Mouse (Mus musculus) liver, embryonic 11.5 days (tissue): Measurements from ENCODE around the gene Snx19. TPM values are rescaled to one million over a fixed set of nuclear protein-coding genes. Genes with fewer than 3 reads are reported as not detected.

Experiments
- ATAC-seq: fragments of 200-750 bp; cut with Nextera tagmentation; replicated peaks from 2 replicates; pipeline ENCODE4 v1.8.0; 2017; ENCODE audit warnings: moderate number of reproducible peaks, mild to moderate bottlenecking, moderate TSS enrichment, moderate library complexity; ENCODE audit not compliant: low FRiP score
- DNase-seq: peaks from one replicate; pipeline ENCODE4 v3.0.0-alpha.2; 2017; ENCODE audit warnings: low spot score
- H3K27ac ChIP-seq: fragments of 300-500 bp; sonication (generic); 2 replicates; pipeline ENCODE4 v1.5.1; 2014; ENCODE audit warnings: mild to moderate bottlenecking, low read depth, low read length, control low read depth
- H3K27me3 ChIP-seq: fragments of 300-500 bp; sonication (generic); replicated peaks from 2 replicates; pipeline ENCODE4 v1.6.1; 2014; ENCODE audit warnings: low read length, mixed read lengths; ENCODE audit not compliant: control insufficient read depth, insufficient read depth
- H3K36me3 ChIP-seq: fragments of 300-500 bp; sonication (generic); 2 replicates; pipeline ENCODE4 v1.6.1; 2014; ENCODE audit warnings: mild to moderate bottlenecking, low read length, moderate library complexity, mixed read lengths; ENCODE audit not compliant: control insufficient read depth, insufficient read depth
- H3K4me1 ChIP-seq: fragments of 300-500 bp; sonication (generic); replicated peaks from 2 replicates; pipeline ENCODE4 v1.6.1; 2014; ENCODE audit warnings: low read length, mixed read lengths; ENCODE audit not compliant: control insufficient read depth, insufficient read depth
- H3K4me2 ChIP-seq: fragments of 300-500 bp; sonication (generic); 2 replicates; pipeline ENCODE4 v1.6.1; 2014; ENCODE audit warnings: mild to moderate bottlenecking, control low read depth, moderate library complexity
- H3K4me3 ChIP-seq: fragments of 300-500 bp; sonication (generic); 2 replicates; pipeline ENCODE4 v1.5.1; 2014; ENCODE audit warnings: low read depth, low read length, control low read depth
- H3K9ac ChIP-seq: fragments of 300-500 bp; sonication (generic); 2 replicates; pipeline ENCODE4 v1.6.1; 2014; ENCODE audit warnings: low read depth, low read length, control low read depth
- H3K9me3 ChIP-seq: fragments of 300-500 bp; sonication (generic); 2 replicates; pipeline ENCODE4 v1.6.1; 2016; ENCODE audit warnings: low read length, inconsistent platforms, mixed read lengths; ENCODE audit not compliant: control insufficient read depth
- WGBS: fragments of 180-500 bp; shearing (Covaris S2); extraction: QIAGEN DNeasy Blood & Tissue Kit; methylation state at CpG from one replicate; pipeline ENCODE4 v1.1.7; 2014; 5-methylcytosine and 5-hydroxymethylcytosine counted together
- polyA plus RNA-seq: library from polyadenylated mRNA; unstranded; fragments of >200 nt; fragmentation: Nextera tagmentation; extraction: Ambion mirVana; gene quantifications from 2 replicates; pipeline ENCODE4 v1.2.1, GENCODE M21; 2014

Snx19 gene
- polyA plus RNA-seq, 1 experiment from 2014 or later: 14.2 TPM

GRCm38 (mm10) chr9:30454527-30454926 lies 27.6 kb downstream of the Snx19 start:
- ATAC-seq: no peak
- H3K4me3 ChIP-seq: no peak overlapping the region
- WGBS: 82% methylated on average over 2 of the region's 2 CpGs

GRCm38 (mm10) chr9:30456250-30456649 lies 29.3 kb downstream of the Snx19 start:
- DNase-seq (no peak), ATAC-seq (no peak)
- Histone ChIP-seq H3K36me3 (peaks cover 8% of the 10 kb centered on the region; the same call in 1 of the 2 replicates), H3K4me1 (no peaks in the 10 kb centered on the region), H3K9me3 (no peaks in the 10 kb centered on the region), H3K4me3 (no peak overlapping the region), H3K27ac (no peak overlapping the region), H3K27me3 (no peaks in the 10 kb centered on the region), H3K4me2 (no peak overlapping the region), H3K9ac (no peak overlapping the region)
- WGBS: 70% methylated on average over 6 of the region's 6 CpGs

More at GRCm38 (mm10) chr9:30454527-30454926, 27.6 kb downstream of the Snx19 start:
- no peak overlapping the region for H3K4me2 ChIP-seq
- H3K9me3 ChIP-seq: no peaks in the 10 kb centered on the region
- H3K36me3 ChIP-seq: peaks cover 8% of the 10 kb centered on the region; the same call in 1 of the 2 replicates
- H3K4me1 ChIP-seq: no peaks in the 10 kb centered on the region
- no peak overlapping the region for H3K9ac ChIP-seq
- no peak overlapping the region for H3K27ac ChIP-seq
- DNase-seq: no peak
- no peaks in the 10 kb centered on the region for H3K27me3 ChIP-seq

GRCm38 (mm10) chr9:30460501-30460900 lies 33.6 kb downstream of the Snx19 start:
- ATAC-seq (no peak), DNase-seq (no peak)
- H3K27me3 ChIP-seq: no peaks in the 10 kb centered on the region
- H3K4me1 ChIP-seq: no peaks in the 10 kb centered on the region
- H3K4me2 ChIP-seq: no peak overlapping the region
- H3K9me3 ChIP-seq: no peaks in the 10 kb centered on the region
- WGBS: 69% methylated on average over 8 of the region's 8 CpGs
- peaks cover 9% of the 10 kb centered on the region for H3K36me3 ChIP-seq
- H3K4me3 ChIP-seq: no peak overlapping the region
- no peak overlapping the region for H3K27ac ChIP-seq
- no peak overlapping the region for H3K9ac ChIP-seq

GRCm38 (mm10) chr9:30464661-30465060 lies 37.8 kb downstream of the Snx19 start:
- WGBS: 81% methylated on average over 4 of the region's 4 CpGs
- DNase-seq: no peak
- peaks cover 9% of the 10 kb centered on the region for H3K36me3 ChIP-seq
- H3K4me3 ChIP-seq: no peak overlapping the region
- no peak overlapping the region for H3K27ac ChIP-seq
- H3K4me1 ChIP-seq: no peaks in the 10 kb centered on the region
- no peak for ATAC-seq
- H3K27me3 ChIP-seq: no peaks in the 10 kb centered on the region
- H3K9ac ChIP-seq: no peak overlapping the region
- no peaks in the 10 kb centered on the region for H3K9me3 ChIP-seq
- no peak overlapping the region for H3K4me2 ChIP-seq

GRCm38 (mm10) chr9:30480043-30480442 lies 53.1 kb downstream of the Snx19 start:
- WGBS: 70% methylated on average over 4 of the region's 4 CpGs

GRCm38 (mm10) chr9:30480464-30480863 lies 53.6 kb downstream of the Snx19 start:
- H3K4me1 ChIP-seq: no peaks in the 10 kb centered on the region
- H3K27me3 ChIP-seq: no peaks in the 10 kb centered on the region
- H3K9me3 ChIP-seq: no peaks in the 10 kb centered on the region
- DNase-seq: peak; percentile 74
- H3K9ac ChIP-seq: no peak overlapping the region
- no peaks in the 10 kb centered on the region for H3K36me3 ChIP-seq
- ATAC-seq: peak; percentile 63
- H3K4me2 ChIP-seq: no peak overlapping the region
- H3K4me3 ChIP-seq: no peak overlapping the region
- H3K27ac ChIP-seq: no peak overlapping the region
- 5% methylated on average over 6 of the region's 6 CpGs for WGBS

More at GRCm38 (mm10) chr9:30480043-30480442, 53.1 kb downstream of the Snx19 start:
- Histone ChIP-seq H3K9ac (no peak overlapping the region), H3K4me3 (no peak overlapping the region), H3K9me3 (no peaks in the 10 kb centered on the region), H3K27me3 (no peaks in the 10 kb centered on the region), H3K27ac (no peak overlapping the region), H3K4me1 (no peaks in the 10 kb centered on the region), H3K4me2 (no peak overlapping the region), H3K36me3 (no peaks in the 10 kb centered on the region)
- DNase-seq (no peak), ATAC-seq (no peak)

- Histone ChIP-seq H3K9ac (no peak overlapping the region), H3K4me3 (no peak overlapping the region), H3K36me3 (no peaks in the 10 kb centered on the region), H3K27me3 (no peaks in the 10 kb centered on the region), H3K27ac (no peak overlapping the region), H3K4me1 (no peaks in the 10 kb centered on the region), H3K4me2 (no peak overlapping the region), H3K9me3 (no peaks in the 10 kb centered on the region)
- ATAC-seq: no peak
- no peak for DNase-seq
- 82% methylated on average over 4 of the region's 4 CpGs for WGBS
Observed at GRCm38 (mm10) chr9:30482116-30482515, 55.2 kb downstream of the Snx19 start.

- Histone ChIP-seq H3K4me1 (no peaks in the 10 kb centered on the region), H3K27me3 (no peaks in the 10 kb centered on the region), H3K36me3 (no peaks in the 10 kb centered on the region), H3K27ac (no peak overlapping the region), H3K4me2 (no peak overlapping the region), H3K4me3 (no peak overlapping the region), H3K9ac (no peak overlapping the region), H3K9me3 (no peaks in the 10 kb centered on the region)
- no peak for ATAC-seq
- no peak for DNase-seq
- WGBS: 80% methylated on average over 3 of the region's 3 CpGs
Observed at GRCm38 (mm10) chr9:30484183-30484582, 57.3 kb downstream of the Snx19 start.

- Histone ChIP-seq H3K4me1 (no peaks in the 10 kb centered on the region), H3K4me3 (no peak overlapping the region), H3K9ac (no peak overlapping the region), H3K36me3 (no peaks in the 10 kb centered on the region), H3K4me2 (no peak overlapping the region), H3K27me3 (no peaks in the 10 kb centered on the region), H3K9me3 (no peaks in the 10 kb centered on the region), H3K27ac (no peak overlapping the region)
- DNase-seq (no peak), ATAC-seq (no peak)
- 78% methylated on average over 2 of the region's 2 CpGs for whole genome bisulfite sequencing
Observed at GRCm38 (mm10) chr9:30485161-30485560, 58.3 kb downstream of the Snx19 start.
